Mouse (Mus musculus) forebrain, embryonic 10.5 days (tissue): ENCODE data around the gene Arhgef2. TPM values are rescaled to one million over a fixed set of nuclear protein-coding genes. Genes with fewer than 3 reads are reported as not detected.
"Not testable (repeated sequence)": the region's sequence is repeated elsewhere in the genome, so short reads cannot be mapped to it uniquely, and the experiment has no call there.

ENCODE experiments used
- DNase-seq: peaks from one replicate; pipeline ENCODE4 v3.0.0-alpha.2; 2017; ENCODE audit warnings: low spot score; ENCODE audit errors: extremely low spot score
- H3K27ac ChIP-seq: fragments of 300-500 bp; sonication (generic); 2 replicates; pipeline ENCODE4 v1.5.1; 2016; ENCODE audit warnings: mild to moderate bottlenecking
- H3K27me3 ChIP-seq: fragments of 300-500 bp; sonication (generic); 2 replicates; pipeline ENCODE4 v1.6.1; 2016; ENCODE audit warnings: mild to moderate bottlenecking; ENCODE audit not compliant: poor library complexity, severe bottlenecking
- H3K36me3 ChIP-seq: fragments of 300-500 bp; sonication (generic); replicated peaks from 2 replicates; pipeline ENCODE4 v1.6.1; 2016; ENCODE audit warnings: mild to moderate bottlenecking, moderate library complexity
- H3K4me1 ChIP-seq: fragments of 300-500 bp; sonication (generic); 2 replicates; pipeline ENCODE4 v1.6.1; 2016
- H3K4me3 ChIP-seq: fragments of 300-500 bp; sonication (generic); 2 replicates; pipeline ENCODE4 v1.5.1; 2016; ENCODE audit warnings: mild to moderate bottlenecking, moderate library complexity
- H3K9me3 ChIP-seq: fragments of 300-500 bp; sonication (generic); 2 replicates; pipeline ENCODE4 v1.6.1; 2016; ENCODE audit warnings: mild to moderate bottlenecking, moderate library complexity
- WGBS: fragments of 180-500 bp; shearing (Covaris S2); methylation state at CpG from one replicate; pipeline ENCODE4 v1.1.7; 2016; 5-methylcytosine and 5-hydroxymethylcytosine counted together
- polyA plus RNA-seq: library from polyadenylated mRNA; unstranded; fragments of >200 nt; fragmentation: Nextera tagmentation; extraction: Ambion mirVana; gene quantifications from 2 replicates; pipeline ENCODE4 v1.2.1, GENCODE M21; 2016

Gene Arhgef2
- polyA plus RNA-seq, result 79.3 and 92.6 TPM in 2 replicates

GRCm38 (mm10) chr3:88605666-88606065, at the start of gene Arhgef2:
TSS of gene Arhgef2 (plus strand) at chr3:88605966.
- not testable (repeated sequence) for H3K27me3 ChIP-seq, DNase-seq, H3K9me3 ChIP-seq, H3K36me3 ChIP-seq
- peaks cover 20% of the 10 kb centered on the region for H3K4me1 ChIP-seq
- peak within 1 kb of the TSS; percentile 54 for H3K4me3 ChIP-seq
- 100% methylated on average over 2 of the region's 2 CpGs for WGBS
- peak within 1 kb of the TSS; percentile 78 for H3K27ac ChIP-seq

GRCm38 (mm10) chr3:88556616-88557015, 49.1 kb upstream of the Arhgef2 start:
- peaks cover 37% of the 10 kb centered on the region for H3K4me1 ChIP-seq
- H3K9me3 ChIP-seq, result no peaks in the 10 kb centered on the region
- no peak overlapping the region for H3K4me3 ChIP-seq
- peaks cover 67% of the 10 kb centered on the region for H3K36me3 ChIP-seq
- H3K27me3 ChIP-seq, result no peaks in the 10 kb centered on the region
- WGBS, result 95% methylated on average over 8 of the region's 8 CpGs
- no peak for DNase-seq
- H3K27ac ChIP-seq, result no peak overlapping the region

DNA sequence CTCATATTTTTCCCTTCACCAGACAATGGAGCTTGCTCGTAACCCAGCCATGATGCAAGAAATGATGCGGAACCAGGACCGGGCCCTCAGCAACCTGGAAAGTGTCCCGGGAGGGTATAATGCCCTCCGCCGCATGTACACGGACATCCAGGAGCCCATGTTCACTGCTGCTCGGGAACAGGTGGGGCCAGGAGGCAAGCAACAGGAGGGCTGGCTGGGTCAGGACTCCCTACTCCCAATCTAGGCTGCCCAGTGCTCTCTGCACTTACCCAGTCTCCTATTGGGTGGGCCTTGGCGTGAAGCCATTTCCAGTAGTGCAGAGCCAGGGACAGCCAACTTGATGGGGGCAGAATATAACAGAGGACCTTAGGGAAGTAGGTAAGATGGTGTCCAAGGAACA, 46.2 kb upstream of the Arhgef2 start:
- Histone ChIP-seq H3K27me3 (no peaks in the 10 kb centered on the region), H3K9me3 (no peaks in the 10 kb centered on the region), H3K36me3 (peaks cover 97% of the 10 kb centered on the region), H3K27ac (no peak overlapping the region), H3K4me1 (peaks cover 19% of the 10 kb centered on the region), H3K4me3 (no peak overlapping the region)
- WGBS, result 96% methylated on average over 9 of the region's 9 CpGs
- no peak for DNase-seq

DNA sequence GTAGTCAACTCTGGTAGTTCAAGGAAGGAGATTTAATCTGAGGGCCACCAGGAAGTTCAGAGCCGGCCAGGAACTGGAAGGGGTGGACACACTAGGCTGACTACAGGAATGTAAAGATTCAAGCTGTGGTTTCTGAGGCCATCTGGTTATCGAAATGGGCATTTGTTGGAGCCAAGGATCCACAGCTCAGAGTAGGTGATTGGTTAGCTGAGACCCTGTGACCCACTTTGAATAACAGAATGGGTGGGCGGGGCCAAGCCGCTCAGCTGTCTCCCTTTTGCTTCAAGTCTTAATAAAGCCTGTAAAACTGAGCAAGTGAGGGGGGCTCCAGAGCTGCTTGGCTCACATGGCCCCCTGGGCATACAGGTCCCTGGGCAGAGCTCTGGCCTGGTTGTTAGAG, 43.8 kb upstream of the Arhgef2 start:
- no peak overlapping the region for H3K4me3 ChIP-seq
- H3K27me3 ChIP-seq, result no peaks in the 10 kb centered on the region
- peaks cover 100% of the 10 kb centered on the region for H3K36me3 ChIP-seq
- H3K27ac ChIP-seq, result no peak overlapping the region
- H3K9me3 ChIP-seq, result no peaks in the 10 kb centered on the region
- no peak for DNase-seq
- WGBS, result 81% methylated on average over 4 of the region's 4 CpGs
- 0 out of 2 replicates have a peak, but pooled peaks cover 2% of the 10 kb centered on the region for H3K4me1 ChIP-seq

- Histone ChIP-seq H3K36me3 (peaks cover 100% of the 10 kb centered on the region), H3K4me1 (0 out of 2 replicates have a peak, but pooled peaks cover 2% of the 10 kb centered on the region), H3K4me3 (no peak overlapping the region), H3K27ac (no peak overlapping the region), H3K27me3 (no peaks in the 10 kb centered on the region), H3K9me3 (no peaks in the 10 kb centered on the region)
- no peak for DNase-seq
- WGBS, result 82% methylated on average over 4 of the region's 4 CpGs
Measured at GRCm38 (mm10) chr3:88563442-88563841, 42.3 kb upstream of the Arhgef2 start.

GRCm38 (mm10) chr3:88563966-88564365, 41.8 kb upstream of the Arhgef2 start:
- Histone ChIP-seq H3K36me3 (peaks cover 100% of the 10 kb centered on the region), H3K27ac (no peak overlapping the region), H3K4me3 (no peak overlapping the region), H3K4me1 (0 out of 2 replicates have a peak, but pooled peaks cover 2% of the 10 kb centered on the region), H3K9me3 (no peaks in the 10 kb centered on the region), H3K27me3 (no peaks in the 10 kb centered on the region)
- no peak for DNase-seq
- WGBS, result 95% methylated on average over 7 of the region's 7 CpGs

DNA sequence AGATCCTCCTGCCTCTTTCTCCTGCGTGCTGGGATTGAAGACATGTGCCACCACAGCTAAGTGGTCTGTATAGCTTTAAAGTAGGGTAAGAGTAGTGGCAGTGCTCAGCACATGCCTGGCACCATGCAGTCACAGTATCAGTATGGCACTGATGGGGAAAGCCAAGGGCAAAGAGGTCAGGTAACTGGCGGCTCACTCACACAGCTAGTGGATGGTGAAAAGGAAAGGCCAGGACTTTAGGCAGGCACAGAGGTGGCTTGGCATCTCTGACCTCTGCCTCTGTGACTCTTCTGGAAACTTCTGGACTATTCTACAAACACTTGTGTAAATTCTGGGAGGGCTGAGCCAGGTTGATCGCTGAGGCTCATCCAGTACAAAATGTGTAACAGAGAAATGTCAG, 39.6 kb upstream of the Arhgef2 start:
- no peaks in the 10 kb centered on the region for H3K27me3 ChIP-seq
- WGBS, result 93% methylated on average over 3 of the region's 3 CpGs
- no peak overlapping the region for H3K27ac ChIP-seq
- H3K9me3 ChIP-seq, result no peaks in the 10 kb centered on the region
- 0 out of 2 replicates have a peak, but pooled peaks cover 2% of the 10 kb centered on the region for H3K4me1 ChIP-seq
- no peak for DNase-seq
- peaks cover 99% of the 10 kb centered on the region for H3K36me3 ChIP-seq
- no peak overlapping the region for H3K4me3 ChIP-seq

DNA sequence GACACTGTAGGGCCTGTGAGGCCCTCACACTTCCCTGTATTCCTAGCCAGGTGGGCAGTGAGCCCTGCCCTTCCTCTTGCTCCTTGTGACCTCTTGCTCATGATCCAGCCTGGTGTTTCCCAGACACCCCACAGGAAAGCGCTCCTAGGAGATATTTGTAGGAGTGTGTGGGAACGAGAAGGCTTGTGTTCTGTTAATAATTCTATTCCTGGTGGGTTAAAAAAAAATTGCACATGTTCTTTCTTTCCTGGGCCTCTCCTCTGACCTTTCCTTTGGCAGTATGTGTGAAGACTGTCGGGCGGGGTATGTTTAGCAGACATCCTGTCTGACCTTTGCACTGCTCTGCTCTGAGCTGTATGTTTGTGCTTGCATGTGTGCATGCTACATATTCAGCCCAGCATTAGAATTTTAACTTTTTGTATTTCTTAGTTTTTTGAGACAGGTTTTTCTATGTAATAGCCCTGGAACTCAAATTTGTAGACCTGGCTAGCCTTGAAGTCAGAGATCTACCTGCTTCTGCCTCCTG, 39.2 kb upstream of the Arhgef2 start:
- Histone ChIP-seq H3K27me3 (no peaks in the 10 kb centered on the region), H3K4me1 (0 out of 2 replicates have a peak, but pooled peaks cover 2% of the 10 kb centered on the region), H3K4me3 (no peak overlapping the region), H3K9me3 (no peaks in the 10 kb centered on the region), H3K27ac (no peak overlapping the region), H3K36me3 (peaks cover 94% of the 10 kb centered on the region)
- WGBS, result 95% methylated on average over 4 of the region's 4 CpGs
- DNase-seq, result no peak

DNA sequence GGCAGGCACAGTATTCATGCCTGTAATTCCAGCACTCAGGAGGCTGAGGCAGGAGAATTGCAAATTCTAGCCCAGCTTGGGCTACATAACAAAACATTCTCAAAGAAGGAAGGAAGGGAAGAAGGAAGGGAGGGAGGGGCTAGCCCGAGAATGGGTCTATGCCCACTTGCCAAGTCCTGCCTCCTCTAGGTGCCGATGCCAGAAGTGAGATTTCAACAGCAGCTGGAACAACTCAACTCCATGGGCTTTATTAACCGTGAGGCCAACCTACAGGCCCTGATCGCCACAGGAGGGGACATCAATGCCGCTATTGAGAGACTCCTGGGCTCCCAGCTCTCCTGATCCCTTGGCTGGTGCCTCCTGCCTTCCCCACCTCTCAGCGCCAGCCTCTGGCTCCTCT, 37.9 kb upstream of the Arhgef2 start:
- Histone ChIP-seq H3K9me3 (no peaks in the 10 kb centered on the region), H3K27ac (no peak overlapping the region), H3K36me3 (peaks cover 81% of the 10 kb centered on the region), H3K4me1 (no peaks in the 10 kb centered on the region), H3K4me3 (no peak overlapping the region), H3K27me3 (no peaks in the 10 kb centered on the region)
- no peak for DNase-seq
- 96% methylated on average over 6 of the region's 6 CpGs for WGBS

DNA sequence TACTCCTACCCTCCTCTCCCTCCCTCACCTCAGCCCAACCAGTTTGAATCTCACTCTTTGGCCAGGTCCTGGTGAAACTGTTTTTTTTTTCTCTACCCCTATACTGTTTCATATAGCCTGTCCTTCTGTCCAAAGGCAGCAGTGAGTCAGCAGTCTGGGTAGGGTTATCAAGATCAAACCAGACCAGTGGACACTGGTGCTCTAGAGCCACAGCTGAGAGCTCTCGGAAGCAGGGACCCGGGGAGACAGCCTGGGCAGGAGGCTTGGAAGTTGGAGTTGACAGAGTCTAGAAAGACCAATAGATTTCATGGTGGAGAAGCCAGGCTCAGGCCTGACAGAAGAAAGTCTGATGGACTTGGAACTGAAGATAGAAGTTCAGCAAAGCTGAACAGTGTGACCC, 37.2 kb upstream of the Arhgef2 start:
- H3K27ac ChIP-seq, result no peak overlapping the region
- DNase-seq, result no peak
- H3K4me3 ChIP-seq, result no peak overlapping the region
- no peaks in the 10 kb centered on the region for H3K9me3 ChIP-seq
- H3K36me3 ChIP-seq, result peaks cover 74% of the 10 kb centered on the region
- no peaks in the 10 kb centered on the region for H3K4me1 ChIP-seq
- H3K27me3 ChIP-seq, result no peaks in the 10 kb centered on the region
- 93% methylated on average over 2 of the region's 2 CpGs for WGBS

DNA sequence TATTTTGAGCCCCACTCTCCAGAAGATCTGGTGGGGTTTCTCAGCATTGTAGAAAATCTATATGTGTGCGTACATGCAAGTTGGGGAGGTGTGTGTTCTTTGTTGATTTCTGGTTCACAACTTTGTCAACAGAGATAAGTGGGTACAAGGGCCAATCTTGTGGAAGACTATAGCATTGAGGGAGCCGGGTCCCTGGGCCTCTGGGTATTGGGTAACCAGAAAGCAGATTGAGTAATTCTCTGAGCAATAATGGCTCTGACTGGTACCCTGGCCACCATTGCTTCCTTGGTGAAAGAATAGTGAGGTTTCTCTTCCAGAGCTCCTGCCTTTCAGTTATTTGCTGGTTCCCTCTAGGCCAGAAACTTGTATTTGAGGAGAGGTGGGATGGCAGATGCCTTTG, 36.7 kb upstream of the Arhgef2 start:
- H3K4me1 ChIP-seq, result no peaks in the 10 kb centered on the region
- no peak overlapping the region for H3K4me3 ChIP-seq
- WGBS, result 95% methylated on average over 2 of the region's 2 CpGs
- DNase-seq, result no peak
- H3K27me3 ChIP-seq, result no peaks in the 10 kb centered on the region
- H3K27ac ChIP-seq, result no peak overlapping the region
- peaks cover 69% of the 10 kb centered on the region for H3K36me3 ChIP-seq
- H3K9me3 ChIP-seq, result no peaks in the 10 kb centered on the region

GRCm38 (mm10) chr3:88569694-88570093, 36.1 kb upstream of the Arhgef2 start:
- Histone ChIP-seq H3K4me3 (no peak overlapping the region), H3K36me3 (peaks cover 63% of the 10 kb centered on the region), H3K27ac (no peak overlapping the region), H3K27me3 (no peaks in the 10 kb centered on the region), H3K9me3 (no peaks in the 10 kb centered on the region), H3K4me1 (no peaks in the 10 kb centered on the region)
- no peak for DNase-seq
- WGBS, result 96% methylated on average over 5 of the region's 5 CpGs

DNA sequence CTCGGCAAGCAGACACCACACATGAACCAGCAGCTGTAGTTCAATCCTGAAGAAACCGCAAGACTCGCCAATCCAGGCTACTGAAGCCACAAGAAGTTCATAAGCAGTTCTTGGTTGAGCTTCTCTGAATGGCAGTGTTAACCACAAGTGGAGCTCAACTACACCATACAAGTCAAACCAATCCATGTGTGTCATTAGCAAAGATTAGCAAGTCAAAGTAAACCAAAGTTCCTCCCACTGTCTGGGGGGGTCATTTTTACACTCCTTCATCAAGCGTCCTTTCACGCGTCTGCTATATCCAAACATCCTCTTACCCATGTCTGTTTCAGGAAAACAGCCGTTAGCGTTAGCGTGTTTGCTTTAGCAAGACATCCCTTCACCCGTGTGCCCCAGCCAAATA, 35.4 kb upstream of the Arhgef2 start:
- H3K4me3 ChIP-seq, result no peak overlapping the region
- H3K27ac ChIP-seq, result no peak overlapping the region
- WGBS, result 94% methylated on average over 10 of the region's 10 CpGs
- H3K4me1 ChIP-seq, result no peaks in the 10 kb centered on the region
- no peak for DNase-seq
- no peaks in the 10 kb centered on the region for H3K9me3 ChIP-seq
- H3K27me3 ChIP-seq, result no peaks in the 10 kb centered on the region
- peaks cover 57% of the 10 kb centered on the region for H3K36me3 ChIP-seq

DNA sequence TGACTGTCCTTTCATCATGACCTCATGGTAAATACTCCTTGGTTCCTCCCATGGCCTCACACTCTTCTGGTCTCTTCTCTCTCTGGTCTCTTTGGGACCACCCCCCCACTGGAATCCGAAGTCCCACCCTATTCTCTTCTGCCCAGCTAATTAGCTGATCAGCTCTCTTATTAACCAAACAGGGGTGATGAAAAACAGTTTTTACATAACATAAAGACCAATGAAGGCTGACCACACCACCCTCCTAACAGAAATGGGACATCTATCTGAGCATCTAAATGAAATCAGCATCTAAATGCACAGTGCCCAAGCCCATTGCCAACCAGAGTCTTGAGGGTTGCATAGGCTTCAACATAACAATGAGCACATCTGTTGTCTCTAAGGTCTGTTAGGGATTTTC, 33.9 kb upstream of the Arhgef2 start:
- no peaks in the 10 kb centered on the region for H3K4me1 ChIP-seq
- H3K27me3 ChIP-seq, result no peaks in the 10 kb centered on the region
- peaks cover 41% of the 10 kb centered on the region for H3K36me3 ChIP-seq
- no peak overlapping the region for H3K27ac ChIP-seq
- no peak for DNase-seq
- no peaks in the 10 kb centered on the region for H3K9me3 ChIP-seq
- no peak overlapping the region for H3K4me3 ChIP-seq
- WGBS, result 73% methylated on average over 1 of the region's 1 CpGs
